Mouse (Mus musculus) lung, embryonic 16.5 days (tissue): ENCODE results near the gene 4931429L15Rik. TPM values are rescaled to one million over a fixed set of nuclear protein-coding genes. Genes with fewer than 3 reads are reported as not detected.
"Not testable (repeated sequence)": the region's sequence is repeated elsewhere in the genome, so short reads cannot be mapped to it uniquely, and the experiment has no call there.

Experiments
- ATAC-seq: fragments of 200-750 bp; cut with Nextera tagmentation; 2 replicates; pipeline ENCODE4 v1.8.0; 2017; ENCODE audit warnings: low read depth, mild to moderate bottlenecking, moderate library complexity
- H3K27ac ChIP-seq: fragments of 300-500 bp; sonication (generic); 2 replicates; pipeline ENCODE4 v1.5.1; 2014; ENCODE audit warnings: mild to moderate bottlenecking, control low read depth, low read length
- H3K27me3 ChIP-seq: fragments of 300-500 bp; sonication (generic); 2 replicates; pipeline ENCODE4 v1.6.1; 2014; ENCODE audit warnings: low read depth, low read length, mixed read lengths; ENCODE audit not compliant: control insufficient read depth, insufficient read depth
- H3K36me3 ChIP-seq: fragments of 300-500 bp; sonication (generic); 2 replicates; pipeline ENCODE4 v1.6.1; 2014; ENCODE audit warnings: low read length; ENCODE audit not compliant: control insufficient read depth, insufficient read depth
- H3K4me1 ChIP-seq: fragments of 300-500 bp; sonication (generic); replicated peaks from 2 replicates; pipeline ENCODE4 v1.6.1; 2014; ENCODE audit warnings: low read length, mixed read lengths; ENCODE audit not compliant: control insufficient read depth, insufficient read depth
- H3K4me2 ChIP-seq: fragments of 300-500 bp; sonication (generic); 2 replicates; pipeline ENCODE4 v1.6.1; 2014; ENCODE audit warnings: low read depth, low read length, control low read depth
- H3K4me3 ChIP-seq: fragments of 300-500 bp; sonication (generic); 2 replicates; pipeline ENCODE4 v1.5.1; 2014; ENCODE audit warnings: mild to moderate bottlenecking, low read length, control low read depth
- H3K9ac ChIP-seq: fragments of 300-500 bp; sonication (generic); 2 replicates; pipeline ENCODE4 v1.6.1; 2014; ENCODE audit warnings: low read length, control low read depth
- H3K9me3 ChIP-seq: fragments of 300-500 bp; sonication (generic); 2 replicates; pipeline ENCODE4 v1.6.1; 2016; ENCODE audit warnings: low read length; ENCODE audit not compliant: control insufficient read depth
- WGBS: fragments of 180-500 bp; shearing (Covaris S2); extraction: QIAGEN DNeasy Blood & Tissue Kit; methylation state at CpG from one replicate; pipeline ENCODE4 v1.1.7; 2014; 5-methylcytosine and 5-hydroxymethylcytosine counted together
- polyA plus RNA-seq: library from polyadenylated mRNA; unstranded; fragments of >200 nt; fragmentation: Nextera tagmentation; extraction: Ambion mirVana; gene quantifications from 2 replicates; pipeline ENCODE4 v1.2.1, GENCODE M21; 2015

The 4931429L15Rik gene
- polyA plus RNA-seq, 1 experiment from 2014 or later: not detected

- no peaks in the 10 kb centered on the region for H3K36me3 ChIP-seq
- H3K9ac ChIP-seq: no peak overlapping the region
- no peaks in the 10 kb centered on the region for H3K9me3 ChIP-seq
- no peak overlapping the region for H3K4me3 ChIP-seq
- no peak overlapping the region for H3K4me2 ChIP-seq
- no peaks in the 10 kb centered on the region for H3K4me1 ChIP-seq
- H3K27ac ChIP-seq: no peak overlapping the region
- peaks cover 4% of the 10 kb centered on the region for H3K27me3 ChIP-seq
- no peak for ATAC-seq
- 78% methylated on average over 4 of the region's 4 CpGs for WGBS
These were observed 19.4 kb upstream of the 4931429L15Rik start for GRCm38 (mm10) chr9:46339051-46339652.

GRCm38 (mm10) chr9:46338384-46338783 is 18.6 kb upstream of the 4931429L15Rik start:
- Histone ChIP-seq H3K36me3 (no peaks in the 10 kb centered on the region), H3K9ac (no peak overlapping the region), H3K4me2 (no peak overlapping the region), H3K27ac (no peak overlapping the region), H3K27me3 (peaks cover 6% of the 10 kb centered on the region), H3K4me1 (no peaks in the 10 kb centered on the region), H3K4me3 (no peak overlapping the region), H3K9me3 (no peaks in the 10 kb centered on the region)
- 48% methylated on average over 4 of the region's 4 CpGs for WGBS
- no peak for ATAC-seq

GRCm38 (mm10) chr9:46337852-46338291 is 18.1 kb upstream of the 4931429L15Rik start:
- peak; percentile 57; the same call in 1 of the 2 replicates for ATAC-seq
- H3K4me2 ChIP-seq: no peak overlapping the region

GRCm38 (mm10) chr9:46337331-46337730 is 17.5 kb upstream of the 4931429L15Rik start:
- Histone ChIP-seq H3K36me3 (no peaks in the 10 kb centered on the region), H3K9me3 (no peaks in the 10 kb centered on the region), H3K27me3 (peaks cover 6% of the 10 kb centered on the region), H3K27ac (no peak overlapping the region), H3K4me2 (no peak overlapping the region), H3K4me1 (no peaks in the 10 kb centered on the region), H3K9ac (no peak overlapping the region), H3K4me3 (no peak overlapping the region)
- WGBS: 56% methylated on average over 7 of the region's 7 CpGs
- no peak for ATAC-seq

More at GRCm38 (mm10) chr9:46337852-46338291, 18.1 kb upstream of the 4931429L15Rik start:
- no peaks in the 10 kb centered on the region for H3K4me1 ChIP-seq
- H3K36me3 ChIP-seq: no peaks in the 10 kb centered on the region
- WGBS: 0% methylated on average over 2 of the region's 3 CpGs
- H3K27ac ChIP-seq: no peak overlapping the region
- no peak overlapping the region for H3K4me3 ChIP-seq
- no peaks in the 10 kb centered on the region for H3K9me3 ChIP-seq
- H3K9ac ChIP-seq: no peak overlapping the region
- peaks cover 6% of the 10 kb centered on the region for H3K27me3 ChIP-seq

GRCm38 (mm10) chr9:46336294-46336693 is 16.5 kb upstream of the 4931429L15Rik start:
- H3K9ac ChIP-seq, H3K4me1 ChIP-seq, ATAC-seq, H3K27ac ChIP-seq, H3K27me3 ChIP-seq, H3K4me2 ChIP-seq, H3K4me3 ChIP-seq, H3K9me3 ChIP-seq, H3K36me3 ChIP-seq: not testable (repeated sequence)
- 68% methylated on average over 11 of the region's 14 CpGs for WGBS

GRCm38 (mm10) chr9:46335461-46335995 is 15.7 kb upstream of the 4931429L15Rik start:
- no peaks in the 10 kb centered on the region for H3K4me1 ChIP-seq
- no peak overlapping the region for H3K9ac ChIP-seq
- no peak overlapping the region for H3K4me3 ChIP-seq
- peaks cover 6% of the 10 kb centered on the region for H3K27me3 ChIP-seq
- WGBS: 71% methylated on average over 10 of the region's 10 CpGs
- H3K27ac ChIP-seq: no peak overlapping the region
- H3K4me2 ChIP-seq: no peak overlapping the region
- no peaks in the 10 kb centered on the region for H3K36me3 ChIP-seq
- ATAC-seq: no peak
- no peaks in the 10 kb centered on the region for H3K9me3 ChIP-seq

GRCm38 (mm10) chr9:46334471-46335025 is 14.8 kb upstream of the 4931429L15Rik start:
- 45% methylated on average over 26 of the region's 26 CpGs for WGBS
- no peak overlapping the region for H3K4me3 ChIP-seq
- no peak overlapping the region for H3K4me2 ChIP-seq
- H3K36me3 ChIP-seq: no peaks in the 10 kb centered on the region
- no peaks in the 10 kb centered on the region for H3K9me3 ChIP-seq
- no peak overlapping the region for H3K27ac ChIP-seq
- H3K9ac ChIP-seq: no peak overlapping the region
- ATAC-seq: no peak
- no peaks in the 10 kb centered on the region for H3K4me1 ChIP-seq
- peaks cover 6% of the 10 kb centered on the region for H3K27me3 ChIP-seq

GRCm38 (mm10) chr9:46331301-46331700 is 11.5 kb upstream of the 4931429L15Rik start:
- Histone ChIP-seq H3K36me3 (no peaks in the 10 kb centered on the region), H3K4me2 (no peak overlapping the region), H3K4me3 (no peak overlapping the region), H3K9me3 (no peaks in the 10 kb centered on the region), H3K27me3 (peaks cover 6% of the 10 kb centered on the region), H3K4me1 (peaks cover 7% of the 10 kb centered on the region; the same call in 1 of the 2 replicates), H3K27ac (no peak overlapping the region), H3K9ac (no peak overlapping the region)
- WGBS: 71% methylated on average over 1 of the region's 1 CpGs
- no peak for ATAC-seq

- no peak overlapping the region for H3K9ac ChIP-seq
- H3K4me1 ChIP-seq: peaks cover 7% of the 10 kb centered on the region; the same call in 1 of the 2 replicates
- H3K9me3 ChIP-seq: no peaks in the 10 kb centered on the region
- no peak for ATAC-seq
- H3K27me3 ChIP-seq: peaks cover 6% of the 10 kb centered on the region
- no peak overlapping the region for H3K27ac ChIP-seq
- no peaks in the 10 kb centered on the region for H3K36me3 ChIP-seq
- WGBS: 51% methylated on average over 6 of the region's 6 CpGs
- no peak overlapping the region for H3K4me3 ChIP-seq
- no peak overlapping the region for H3K4me2 ChIP-seq
These were observed 10.8 kb upstream of the 4931429L15Rik start for GRCm38 (mm10) chr9:46330586-46330895.
